Mouse (Mus musculus): Measurements from ENCODE around the gene Arg1.

Gene Arg1

GRCm38 (mm10) chr10:24895927-24896326 lies 31.4 kb downstream of the Arg1 start:
- H3K4me3 ChIP-seq (replicated peaks; ENCODE audit: low read length) = no peak overlapping the region
- TF ChIP-seq POU5F1 (IDR thresholded peaks at IDR 0.05; ENCODE audit: borderline replicate concordance, low read length) (no peak), CTCF (conservative IDR thresholded peaks at IDR 0.05; ENCODE audit: low read length) (peak; percentile 23)
- H3K4me1 ChIP-seq (replicated peaks; ENCODE audit: low read depth, low read length) = peaks cover 4% of the 10 kb centered on the region; the same call in 1 of the 2 replicates
- H3K36me3 ChIP-seq (ENCODE audit: insufficient read depth, low read length) = peaks cover 93% of the 10 kb centered on the region
- H3K27me3 ChIP-seq (ENCODE audit: insufficient read depth, low read length) = no peaks in the 10 kb centered on the region
- H3K9me3 ChIP-seq (ENCODE audit: low read length) = no peaks in the 10 kb centered on the region

- TF ChIP-seq NANOG (IDR thresholded peaks at IDR 0.05; ENCODE audit: borderline replicate concordance, low read length) (no peak), CTCF (conservative IDR thresholded peaks at IDR 0.05; ENCODE audit: low read length) (no peak), POU5F1 (IDR thresholded peaks at IDR 0.05; ENCODE audit: borderline replicate concordance, low read length) (no peak)
- peaks cover 94% of the 10 kb centered on the region for H3K36me3 ChIP-seq (ENCODE audit: insufficient read depth, low read length)
- 0 out of 2 replicates have a peak, but pooled peaks cover 2% of the 10 kb centered on the region for H3K4me1 ChIP-seq (replicated peaks; ENCODE audit: low read depth, low read length)
- H3K9me3 ChIP-seq (ENCODE audit: low read length) = no peaks in the 10 kb centered on the region
- H3K27me3 ChIP-seq (ENCODE audit: insufficient read depth, low read length) = no peaks in the 10 kb centered on the region
- H3K4me3 ChIP-seq (replicated peaks; ENCODE audit: low read length) = no peak overlapping the region
These were observed 38.9 kb downstream of the Arg1 start for GRCm38 (mm10) chr10:24888343-24888742.

GRCm38 (mm10) chr10:24886008-24886407 lies 41.3 kb downstream of the Arg1 start:
- Histone ChIP-seq H3K4me3 (replicated peaks; ENCODE audit: low read length) (no peak overlapping the region), H3K4me1 (replicated peaks; ENCODE audit: low read depth, low read length) (0 out of 2 replicates have a peak, but pooled peaks cover 6% of the 10 kb centered on the region), H3K27me3 (ENCODE audit: insufficient read depth, low read length) (no peaks in the 10 kb centered on the region), H3K36me3 (ENCODE audit: insufficient read depth, low read length) (peaks cover 94% of the 10 kb centered on the region), H3K9me3 (ENCODE audit: low read length) (no peaks in the 10 kb centered on the region)
- TF ChIP-seq POU5F1 (IDR thresholded peaks at IDR 0.05; ENCODE audit: borderline replicate concordance, low read length) = no peak
- TF ChIP-seq CTCF (conservative IDR thresholded peaks at IDR 0.05; ENCODE audit: low read length) = peak; percentile 61

- H3K36me3 ChIP-seq (ENCODE audit: insufficient read depth, low read length) = peaks cover 68% of the 10 kb centered on the region
- TF ChIP-seq POU5F1 (IDR thresholded peaks at IDR 0.05; ENCODE audit: borderline replicate concordance, low read length) = no peak
- no peak for TF ChIP-seq NANOG (IDR thresholded peaks at IDR 0.05; ENCODE audit: borderline replicate concordance, low read length)
- peak; percentile 79 for TF ChIP-seq CTCF (conservative IDR thresholded peaks at IDR 0.05; ENCODE audit: low read length)
These were observed 53.7 kb downstream of the Arg1 start for GRCm38 (mm10) chr10:24873624-24874023.

GRCm38 (mm10) chr10:24869760-24870290 lies 57.5 kb downstream of the Arg1 start, which contains the start of gene Med23:
Med23 (plus strand) TSS chr10:24869986.
- Histone ChIP-seq H3K4me3 (replicated peaks; ENCODE audit: low read length) (peak within 1 kb of the TSS; percentile 99), H3K4me1 (replicated peaks; ENCODE audit: low read depth, low read length) (peaks cover 34% of the 10 kb centered on the region), H3K27me3 (ENCODE audit: insufficient read depth, low read length) (no peaks in the 10 kb centered on the region), H3K9me3 (ENCODE audit: low read length) (no peaks in the 10 kb centered on the region), H3K36me3 (ENCODE audit: insufficient read depth, low read length) (peaks cover 31% of the 10 kb centered on the region)
- TF ChIP-seq CTCF (conservative IDR thresholded peaks at IDR 0.05; ENCODE audit: low read length) = peak; percentile 85
- peak; percentile 54 for TF ChIP-seq POU5F1 (IDR thresholded peaks at IDR 0.05; ENCODE audit: borderline replicate concordance, low read length)
- no peak for TF ChIP-seq NANOG (IDR thresholded peaks at IDR 0.05; ENCODE audit: borderline replicate concordance, low read length)

More at GRCm38 (mm10) chr10:24873624-24874023, 53.7 kb downstream of the Arg1 start:
- Histone ChIP-seq H3K9me3 (ENCODE audit: low read length) (no peaks in the 10 kb centered on the region), H3K27me3 (ENCODE audit: insufficient read depth, low read length) (no peaks in the 10 kb centered on the region), H3K4me3 (replicated peaks; ENCODE audit: low read length) (no peak overlapping the region), H3K4me1 (replicated peaks; ENCODE audit: low read depth, low read length) (peaks cover 19% of the 10 kb centered on the region; the same call in 1 of the 2 replicates)

Data from E14TG2a.4 (cell line).